Mouse (Mus musculus) megakaryocyte, adult 5-6 weeks (primary cell): ENCODE results near the gene Rasa3. TPM values are rescaled to one million over a fixed set of nuclear protein-coding genes. Genes with fewer than 3 reads are reported as not detected.

Experiments
- ATAC-seq: 2 replicates; pipeline ENCODE4 v1.8.0; 2016; ENCODE audit warnings: mild to moderate bottlenecking, inconsistent platforms; ENCODE audit not compliant: poor library complexity, severe bottlenecking
- total RNA-seq, 2 experiments: library from RNA; stranded (forward) in 1 of 2; stranded (reverse) in 1 of 2; fragments of 153-499, 151-499 nt in 1 of 2; fragments of 221-1000, 200-1000 nt in 1 of 2; gene quantifications; 2 replicates each; pipeline versions ENCODE4 v1.2.3 to v1.2.4; 2015 to 2017

The Rasa3 gene
- total RNA-seq, 2 experiments from 2014 or later: 75.0 to 159 TPM

DNA sequence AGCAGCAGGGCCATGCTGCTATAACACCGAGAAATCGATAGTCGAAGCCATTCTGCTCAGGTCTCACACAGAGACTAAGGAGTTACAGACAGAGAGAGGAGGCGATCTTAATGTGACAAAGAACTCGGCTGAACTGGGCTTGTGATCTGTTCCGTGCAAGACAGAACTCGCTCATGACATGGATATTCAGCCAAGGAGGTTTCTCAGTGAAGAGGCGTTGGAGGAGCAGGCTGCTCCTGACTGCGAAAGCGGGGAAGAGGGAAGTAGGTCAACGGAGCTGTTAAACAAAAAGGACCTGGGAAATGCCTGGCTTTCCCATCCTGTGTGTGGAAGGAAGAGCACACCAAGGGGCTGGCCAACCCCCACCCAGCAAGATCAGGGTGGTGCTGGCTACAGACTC lies 105.4 kb downstream of the Rasa3 start:
- no peak for ATAC-seq

DNA sequence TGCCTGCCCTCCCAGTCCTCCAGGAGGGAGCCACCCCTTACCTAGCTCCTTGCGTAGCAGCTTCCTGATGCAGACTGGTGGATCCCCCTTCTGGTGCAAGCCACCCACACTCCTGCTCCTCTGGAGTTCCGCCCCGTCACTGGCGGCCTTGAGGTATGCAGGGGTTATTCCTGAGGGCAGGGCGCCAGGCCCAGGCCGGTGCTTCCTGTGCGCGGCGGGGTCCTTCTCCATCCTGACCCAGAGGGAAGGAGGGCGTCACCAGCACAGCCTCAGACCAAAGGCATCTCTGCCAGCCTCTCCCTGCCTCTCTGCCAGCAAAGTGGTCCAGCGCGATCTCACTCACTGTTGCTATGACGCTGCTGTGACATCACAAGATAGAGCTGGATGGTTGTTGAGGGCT lies 115.3 kb downstream of the Rasa3 start, which contains the start of gene 1700029H14Rik:
Gene 1700029H14Rik (minus strand): TSS at position 344 of the 400 bp plus-strand sequence.
- ATAC-seq: peak; percentile 48

DNA sequence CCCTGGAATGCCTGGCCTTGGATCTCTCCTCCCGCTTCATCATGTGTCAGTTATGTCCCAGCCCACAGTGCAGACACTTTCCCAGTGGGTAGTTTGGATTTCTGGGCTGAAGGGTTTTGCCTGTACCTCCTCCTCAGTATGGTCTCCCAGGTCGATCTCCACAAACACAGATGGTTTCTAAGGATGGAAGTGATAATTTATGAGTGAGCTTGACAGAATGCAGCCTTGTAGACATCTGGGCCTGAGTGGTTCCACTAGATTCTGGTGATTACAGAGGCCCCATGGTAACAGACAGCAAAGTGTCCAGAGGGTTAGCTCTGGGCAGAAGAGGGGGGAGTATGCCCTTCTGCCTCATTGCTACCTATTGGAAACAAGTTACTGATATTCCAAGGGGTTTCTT lies 119.9 kb downstream of the Rasa3 start:
- no peak for ATAC-seq

DNA sequence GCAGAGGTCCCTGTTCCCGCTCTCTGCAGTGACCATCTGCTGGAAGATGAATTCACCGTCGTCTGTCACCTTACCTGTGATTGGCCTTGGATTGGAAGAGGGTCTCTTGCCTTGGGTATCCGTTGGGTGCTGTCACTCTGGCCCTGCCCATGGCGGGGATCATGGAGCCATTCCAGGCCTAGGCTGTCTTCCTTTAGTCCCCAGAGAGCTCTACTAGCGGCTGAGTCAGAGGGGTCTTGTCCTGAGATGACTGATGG lies 125.9 kb downstream of the Rasa3 start:
- no peak for ATAC-seq

DNA sequence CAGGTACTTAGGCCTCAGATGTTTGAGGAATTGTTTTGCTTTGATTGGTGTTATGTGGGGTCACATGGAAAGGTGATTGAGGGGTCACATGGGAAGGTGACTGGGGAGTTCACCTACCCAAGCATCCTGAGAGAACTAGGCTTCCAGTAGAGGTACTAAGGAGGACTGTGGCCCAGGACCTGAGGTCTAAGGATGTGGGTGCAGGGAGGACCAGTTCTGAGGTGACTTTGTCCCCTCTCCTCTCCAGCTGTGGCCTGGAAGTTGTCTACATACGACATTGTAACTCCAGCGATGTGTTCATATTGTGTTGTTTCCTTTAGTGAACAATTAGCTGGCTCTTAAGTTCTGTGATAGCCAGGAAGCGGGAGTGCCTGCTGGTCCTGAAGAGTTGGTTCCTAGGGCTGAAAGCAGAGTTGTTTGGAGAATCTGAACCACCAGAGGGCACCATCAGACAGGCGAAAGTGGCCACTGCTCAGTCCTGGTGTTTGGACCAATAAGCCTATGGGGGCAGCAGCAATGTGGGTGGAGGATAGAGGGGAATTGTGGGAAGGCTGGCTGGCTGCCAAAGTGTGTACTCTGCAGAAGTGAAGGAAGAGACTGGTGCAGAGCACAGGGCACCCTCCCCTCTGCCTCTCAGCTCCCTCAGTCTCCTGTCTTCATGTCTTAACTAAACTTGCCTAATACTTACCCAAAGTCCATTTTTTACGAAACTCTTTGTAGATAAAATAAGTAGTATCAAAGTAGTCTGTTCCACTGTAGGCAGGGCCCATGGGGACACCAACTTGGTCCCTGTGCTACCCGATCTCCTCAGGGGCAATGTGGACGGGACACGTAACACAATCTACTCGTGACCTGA lies 126.5 kb downstream of the Rasa3 start:
- peak; percentile 93 for ATAC-seq

DNA sequence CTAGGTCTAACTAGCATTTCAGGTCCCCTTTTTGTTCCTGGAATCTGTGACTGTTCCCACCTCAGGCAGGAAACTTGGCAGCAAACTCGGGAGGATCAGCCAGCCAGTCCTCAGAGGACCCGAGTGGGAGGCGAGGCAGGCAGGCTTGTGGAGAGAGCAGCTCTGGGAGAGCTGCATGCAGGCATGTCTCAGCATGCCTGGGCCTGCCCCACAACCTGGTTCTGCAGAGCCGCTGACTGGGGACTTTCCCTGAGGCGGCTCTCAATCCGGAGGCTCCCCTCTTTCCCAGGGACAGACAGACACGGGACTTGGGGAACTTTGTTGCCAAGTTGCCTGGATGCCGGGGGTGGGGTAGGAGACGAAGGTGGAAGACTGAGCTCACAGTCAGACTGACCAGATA lies 128.6 kb downstream of the Rasa3 start:
- ATAC-seq: no peak

DNA sequence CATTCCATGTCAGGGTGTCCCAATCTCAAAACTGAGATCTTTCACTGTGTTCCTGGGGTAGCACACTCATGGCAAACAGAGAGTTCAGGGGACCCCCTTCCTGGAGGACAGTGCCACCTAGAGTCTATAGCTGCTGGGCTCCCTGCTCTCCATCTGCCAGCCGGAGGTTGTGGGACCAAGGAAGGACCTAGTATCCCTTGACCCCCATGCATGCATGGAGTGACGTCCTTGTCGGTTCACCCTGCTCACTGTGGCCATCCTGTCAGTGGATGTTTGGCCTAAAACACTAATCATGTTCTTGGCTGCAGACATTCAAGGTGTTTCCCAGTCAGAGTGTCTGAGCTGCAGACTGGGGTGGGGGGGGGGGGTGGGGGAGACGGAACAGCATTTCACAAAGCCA lies 129.2 kb downstream of the Rasa3 start:
- ATAC-seq: no peak

DNA sequence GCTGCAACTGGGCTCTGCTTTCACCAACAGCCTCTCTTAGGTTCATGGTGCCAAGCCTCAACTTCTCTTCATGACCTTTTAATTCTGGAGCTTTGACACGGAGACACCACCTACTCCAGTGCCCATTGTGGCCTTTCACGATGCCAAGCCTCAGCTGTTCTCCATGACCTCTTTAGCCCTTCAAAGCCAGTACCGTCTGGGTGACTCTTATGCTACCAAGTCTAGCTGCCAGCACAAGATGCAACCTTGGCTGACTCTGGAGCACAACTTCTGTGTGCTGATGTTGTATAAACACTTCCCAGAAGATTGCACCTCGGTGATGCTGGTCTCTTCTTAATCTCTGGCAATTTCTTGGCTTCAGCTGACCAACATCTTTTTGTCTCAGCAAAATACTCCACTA lies 131.0 kb downstream of the Rasa3 start:
- no peak for ATAC-seq

DNA sequence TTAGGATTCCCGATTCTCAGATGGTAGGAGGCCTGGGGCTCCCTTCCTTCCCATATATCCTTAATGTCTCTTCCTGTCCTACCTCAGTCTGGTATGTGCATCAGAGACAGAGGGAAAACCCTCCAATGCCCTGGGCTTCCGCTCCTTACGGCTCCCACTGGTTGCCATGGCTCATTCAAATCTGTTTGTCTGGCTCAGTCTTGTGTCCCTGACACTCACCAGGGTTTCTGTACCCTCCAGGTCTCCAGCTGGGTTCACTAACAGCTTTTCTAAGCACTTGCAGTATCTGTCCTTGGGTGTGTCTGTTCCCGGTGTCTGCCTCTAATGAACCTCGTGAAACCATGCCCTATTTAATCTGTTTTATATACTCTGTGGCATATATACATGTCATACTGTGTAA lies 135.9 kb downstream of the Rasa3 start:
- ATAC-seq: no peak

DNA sequence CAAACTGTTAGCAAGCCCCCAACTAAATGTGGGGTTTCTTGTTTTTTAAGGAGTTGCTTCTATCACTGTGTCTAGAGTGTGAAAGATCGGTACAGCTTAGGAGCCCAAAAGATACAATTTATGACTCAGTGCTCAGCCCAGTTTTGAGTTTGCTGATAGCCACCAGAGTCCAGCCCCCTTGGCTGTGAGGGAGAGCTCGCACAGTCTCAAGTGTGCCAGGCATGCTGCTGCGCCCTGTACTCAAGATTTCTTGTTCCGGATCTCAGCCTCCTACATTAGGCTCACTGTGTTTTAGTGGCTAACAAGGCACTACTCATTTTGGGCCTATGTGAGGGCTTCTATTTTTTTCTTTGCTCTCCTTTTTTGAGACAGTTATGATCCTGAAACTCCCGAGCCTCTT lies 137.3 kb downstream of the Rasa3 start:
- ATAC-seq: no peak

DNA sequence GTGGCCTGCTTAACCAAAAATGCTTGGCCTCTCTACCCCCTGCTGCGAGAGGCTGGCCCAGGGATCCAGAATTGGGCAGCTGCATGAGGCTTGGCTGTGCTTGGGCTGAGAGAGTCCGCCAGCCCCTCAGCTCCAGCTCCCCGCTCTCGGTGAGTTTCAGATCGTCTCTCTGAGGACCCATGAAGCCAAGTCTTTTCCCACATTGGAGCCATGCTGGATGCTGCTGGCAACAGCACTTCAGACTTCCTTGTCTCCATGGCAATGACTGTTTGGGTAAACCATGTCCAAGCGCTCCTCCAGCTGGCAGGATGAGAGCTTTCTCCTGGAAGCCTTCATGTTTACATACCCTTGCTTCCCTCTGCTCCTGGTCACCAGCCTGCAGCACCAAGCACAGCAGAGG lies 138.6 kb downstream of the Rasa3 start:
- no peak for ATAC-seq

DNA sequence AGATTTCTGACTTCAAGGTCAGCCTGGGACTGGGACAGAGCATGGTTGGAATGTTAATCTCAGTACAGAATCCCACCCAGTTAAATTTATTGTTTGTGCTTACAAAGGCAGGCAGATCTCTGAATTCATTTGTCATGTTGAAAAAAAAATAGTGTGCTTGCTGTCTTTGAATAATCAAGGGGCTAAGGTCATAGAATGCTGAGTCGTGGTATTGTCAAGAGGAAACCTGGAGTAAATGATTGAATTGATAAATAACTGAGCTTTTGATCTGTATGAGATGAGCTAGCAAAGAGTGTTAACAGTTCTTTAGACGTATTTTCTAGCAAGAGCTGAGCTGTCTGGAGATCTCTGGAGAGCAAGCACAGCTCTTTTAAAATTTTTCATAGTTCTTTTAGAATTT lies 140.3 kb downstream of the Rasa3 start:
- ATAC-seq: no peak

DNA sequence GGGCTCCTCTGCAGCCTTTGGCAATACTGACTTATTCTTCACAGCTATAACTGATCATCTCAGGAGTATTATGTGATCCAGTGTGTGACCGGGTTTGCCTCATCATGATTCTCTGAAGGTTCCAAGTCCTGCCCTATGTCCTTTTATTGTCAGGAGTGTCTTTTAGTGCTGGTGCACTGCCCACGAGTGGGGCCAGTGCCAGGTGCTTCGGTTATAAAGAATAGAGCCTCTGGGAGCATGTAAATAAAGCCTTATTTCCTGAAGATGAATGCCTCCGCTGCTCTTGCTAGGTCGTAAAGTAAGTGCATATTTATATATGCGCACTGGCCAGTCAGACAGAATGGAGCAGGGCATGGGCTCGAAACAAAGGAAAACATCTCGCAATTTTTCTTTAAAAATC lies 144.3 kb downstream of the Rasa3 start:
- ATAC-seq: no peak

DNA sequence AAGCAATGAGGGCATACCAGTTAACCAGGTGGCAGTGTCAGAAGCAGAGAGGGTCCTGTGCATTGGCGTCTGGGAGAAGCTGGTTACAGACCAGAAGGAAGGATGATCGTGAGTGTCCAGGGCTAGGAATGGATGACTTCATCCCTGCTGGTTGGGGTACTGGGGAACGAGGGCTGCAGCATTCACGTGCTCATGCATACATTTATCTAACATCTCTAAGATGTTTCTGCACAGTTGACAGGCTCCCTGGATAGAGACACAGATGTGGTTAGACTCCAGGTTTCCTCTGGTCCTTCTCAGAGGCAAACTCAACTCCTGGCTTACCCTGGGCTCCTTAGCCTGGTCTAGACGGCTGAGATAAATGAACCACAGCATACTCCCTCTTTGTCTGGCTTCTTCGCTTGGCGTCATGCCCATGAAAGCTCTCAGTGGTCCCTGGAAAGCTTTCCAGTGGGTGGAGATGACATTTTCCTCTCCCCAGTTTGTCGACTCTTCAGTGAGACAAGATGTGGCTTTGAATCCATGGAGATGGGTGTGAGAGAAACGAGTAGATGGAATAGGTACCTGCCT lies 145.7 kb downstream of the Rasa3 start:
- ATAC-seq: no peak

DNA sequence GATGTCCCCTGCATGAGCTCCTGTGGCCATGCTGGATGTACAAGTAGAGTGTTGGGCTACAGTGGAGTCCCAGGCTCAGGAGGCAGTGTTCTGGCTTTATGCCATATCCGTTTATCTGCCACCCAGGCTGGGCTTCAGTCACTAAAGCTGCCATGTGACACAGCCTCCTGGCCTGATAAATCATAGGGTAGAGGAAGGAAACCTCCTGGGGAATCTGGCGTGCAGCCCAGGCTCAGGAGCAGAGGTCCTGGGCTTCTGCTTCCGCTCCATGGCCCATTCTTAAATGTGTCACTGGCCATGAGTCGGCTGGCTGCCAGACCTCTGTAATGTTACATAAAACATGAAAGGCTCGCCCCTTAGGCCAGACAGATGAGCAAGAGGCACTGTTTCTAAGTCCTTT lies 146.5 kb downstream of the Rasa3 start:
- ATAC-seq: no peak

DNA sequence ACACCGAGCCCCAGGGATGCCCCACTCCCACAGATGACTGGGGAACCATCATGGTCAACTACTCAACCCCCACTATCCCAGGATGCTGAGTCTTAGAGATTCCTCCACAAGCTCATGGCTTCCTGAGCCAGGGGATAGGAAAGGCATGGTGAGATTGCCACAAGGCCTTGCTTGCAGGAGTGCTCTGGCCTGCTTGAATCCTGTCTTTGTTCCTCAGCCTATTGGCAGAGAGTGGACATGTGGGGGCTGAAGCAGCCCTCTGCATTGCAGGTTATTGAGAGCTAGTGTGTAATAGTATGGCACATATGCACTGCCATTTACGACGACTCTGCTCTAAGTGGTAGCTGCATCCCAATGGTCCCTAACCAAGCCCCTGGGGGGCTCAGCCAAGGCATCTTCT lies 147.0 kb downstream of the Rasa3 start:
- ATAC-seq: no peak

DNA sequence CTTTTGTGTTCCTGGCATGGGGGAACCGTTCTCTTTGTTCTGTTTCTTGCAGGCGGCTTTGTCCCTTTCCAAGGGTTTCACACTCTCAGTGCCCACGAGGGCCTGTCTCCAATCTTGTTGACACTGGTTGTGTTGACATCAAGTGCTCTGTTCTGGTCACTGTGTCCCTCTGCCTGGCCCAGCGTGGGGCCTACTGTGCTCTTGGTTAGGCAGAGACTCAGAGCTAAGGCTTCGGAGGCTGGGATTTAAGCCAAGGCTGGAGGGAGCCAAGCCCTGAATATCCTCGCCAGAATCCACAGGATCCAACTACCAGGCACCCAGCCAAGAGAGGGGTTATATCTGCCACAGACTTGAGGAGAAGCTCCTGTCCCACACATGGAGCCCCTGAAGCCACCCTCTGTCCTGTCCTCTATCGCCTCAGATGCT lies 147.5 kb downstream of the Rasa3 start:
- ATAC-seq: no peak

DNA sequence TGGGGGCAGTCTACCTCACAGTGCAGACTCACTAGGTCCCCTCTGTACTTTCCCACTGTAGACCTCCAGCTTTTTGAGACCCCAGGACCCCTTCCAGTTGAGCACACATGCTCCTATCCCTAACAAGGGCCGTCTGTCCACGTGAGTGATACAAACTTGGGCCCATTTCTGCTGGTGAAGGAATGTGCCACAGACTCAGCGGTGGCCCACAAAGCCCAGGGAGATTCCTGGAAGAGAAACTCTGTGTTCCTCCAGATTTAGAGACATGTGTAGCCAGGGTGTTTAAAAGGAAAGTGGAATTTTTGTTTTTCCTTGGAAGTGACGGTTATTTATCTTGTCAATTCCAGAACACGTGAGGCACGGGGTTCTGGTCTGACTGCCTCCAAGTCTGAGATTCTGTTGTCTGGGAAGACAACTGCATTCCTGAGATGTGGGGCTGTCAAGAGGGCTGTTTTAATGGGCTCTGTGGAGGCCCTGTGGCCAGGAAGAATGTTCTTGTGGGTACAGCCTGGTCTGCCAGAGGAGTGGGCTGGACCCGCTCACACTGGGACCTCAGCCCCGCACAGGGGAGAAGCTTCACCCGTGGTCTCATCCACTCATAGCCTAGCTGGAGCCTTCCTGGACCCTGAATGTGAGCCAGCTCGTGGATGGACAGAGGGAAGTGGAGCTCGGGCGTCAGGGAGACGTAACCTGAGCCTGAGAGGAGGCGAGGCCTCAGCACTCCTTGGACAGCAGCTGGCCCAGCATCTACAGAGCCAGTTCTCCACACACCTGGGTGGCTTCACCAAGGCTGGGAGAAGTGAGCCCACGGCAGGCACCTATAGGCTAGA lies 148.2 kb downstream of the Rasa3 start:
- no peak for ATAC-seq

DNA sequence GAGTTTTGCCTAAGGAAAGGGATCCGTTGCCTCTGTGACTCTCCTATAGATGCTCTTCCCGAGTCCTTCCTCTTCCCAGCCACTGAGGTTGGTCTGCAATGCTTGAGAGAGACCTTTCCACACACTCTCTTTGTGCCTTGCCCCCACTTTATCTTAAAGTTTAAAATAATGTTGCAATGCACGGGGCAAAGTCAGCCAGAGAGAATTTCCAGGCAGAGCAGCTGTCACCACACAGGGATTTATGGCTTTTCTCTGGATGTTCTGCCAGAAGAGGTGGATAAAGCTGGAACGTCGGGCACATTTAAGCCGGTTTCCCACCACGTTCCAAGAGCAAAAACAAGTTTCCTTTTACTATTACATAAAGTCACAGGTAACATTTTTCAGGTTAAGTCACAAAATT lies 156.0 kb downstream of the Rasa3 start:
- no peak for ATAC-seq

DNA sequence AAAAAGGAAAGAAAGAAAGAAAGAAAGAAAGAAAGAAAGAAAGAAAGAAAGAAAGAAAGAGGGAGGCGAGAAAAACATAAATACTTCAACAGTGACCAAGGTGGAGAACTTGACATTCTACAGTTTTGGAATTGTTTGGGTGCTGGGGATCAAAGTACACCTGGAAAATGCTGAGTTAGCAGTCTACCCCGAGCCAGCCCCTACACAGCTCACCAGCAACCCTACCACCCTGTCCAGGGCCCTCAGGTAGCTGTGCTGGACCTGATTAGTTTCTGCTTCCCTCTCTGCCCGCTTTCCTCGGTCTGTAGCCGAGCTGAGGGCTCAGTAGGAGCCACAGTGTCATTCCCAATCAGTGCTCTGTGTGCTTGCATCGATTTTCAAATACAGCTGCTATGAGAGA lies 157.1 kb downstream of the Rasa3 start:
- no peak for ATAC-seq

DNA sequence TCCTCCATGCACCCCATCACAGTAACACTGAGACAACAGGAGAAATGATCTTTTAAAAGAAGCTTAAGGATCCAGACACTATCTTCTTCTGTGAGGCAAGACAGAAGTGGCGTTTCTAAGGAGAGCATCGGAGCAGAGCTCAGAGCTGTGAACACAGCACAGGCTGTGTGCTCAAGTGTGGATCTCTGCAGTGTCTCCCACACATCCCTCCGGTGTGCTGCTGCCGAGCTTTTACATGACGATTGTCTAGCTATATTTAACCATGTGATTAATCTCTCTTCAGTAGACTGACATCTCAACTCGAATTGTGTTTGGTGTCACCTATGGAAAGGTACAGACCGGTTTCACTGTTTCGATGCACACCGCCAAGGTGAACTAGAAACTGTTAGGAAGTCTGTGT lies 157.9 kb downstream of the Rasa3 start:
- ATAC-seq: no peak

DNA sequence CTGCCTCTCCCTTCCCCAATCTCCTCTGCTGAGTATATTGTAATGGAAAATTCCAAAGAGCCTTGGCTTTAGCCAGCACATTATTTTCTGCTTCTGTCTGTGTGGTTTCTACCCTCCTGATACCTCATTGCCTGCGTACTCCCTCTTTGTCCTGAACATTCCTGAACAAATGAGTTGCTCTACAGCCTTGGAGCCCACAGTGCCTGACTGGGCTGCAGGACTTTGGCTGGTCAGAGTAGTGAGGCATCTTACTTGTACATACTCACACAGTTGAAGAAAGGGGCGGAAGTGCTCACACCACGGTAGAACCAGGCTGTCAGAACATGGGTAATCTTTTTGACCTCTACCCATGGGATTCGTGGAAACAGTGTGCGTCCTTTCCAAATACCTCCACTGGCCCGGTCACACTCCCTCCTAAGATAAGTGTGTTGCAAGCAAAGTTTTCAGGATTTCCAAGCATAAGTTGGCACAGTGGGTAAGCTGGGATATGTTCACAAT lies 160.1 kb downstream of the Rasa3 start:
- no peak for ATAC-seq
